Mouse (Mus musculus) ES-E14 (cell line): ENCODE results near the gene Tenm2. TPM values are rescaled to one million over a fixed set of nuclear protein-coding genes. Genes with fewer than 3 reads are reported as not detected.

ENCODE experiments used
- DNase-seq: peaks from one replicate; pipeline ENCODE4 v3.0.0-alpha.2; 2013; ENCODE audit warnings: low read depth, low spot score
- H3K27ac ChIP-seq: 2 replicates; pipeline ENCODE4 v1.5.1; 2012; ENCODE audit warnings: low read depth, mild to moderate bottlenecking, low read length, moderate library complexity, mixed read lengths; ENCODE audit not compliant: poor library complexity, insufficient read depth, severe bottlenecking
- H3K36me3 ChIP-seq: 2 replicates; pipeline ENCODE4 v1.6.1; 2012; ENCODE audit warnings: mild to moderate bottlenecking, low read length, moderate library complexity, mixed read lengths; ENCODE audit not compliant: control insufficient read depth, poor library complexity, insufficient read depth, severe bottlenecking
- H3K4me1 ChIP-seq, 2 experiments: fragments of 150-350 bp in 1 of 2; sonication (generic) in 1 of 2; 2 replicates each; pipeline ENCODE4 v1.6.1; 2012; ENCODE audit warnings: low read length in 2 of 2, mild to moderate bottlenecking in 1 of 2, mixed read lengths in 1 of 2; ENCODE audit not compliant: control insufficient read depth in 2 of 2, insufficient read depth in 2 of 2, poor library complexity in 1 of 2
- H3K4me3 ChIP-seq, 2 experiments: fragments of 150-350 bp in 1 of 2; sonication (generic) in 1 of 2; 2 replicates each; pipeline ENCODE4 v1.5.1; 2012; ENCODE audit warnings: low read length in 2 of 2, low read depth in 1 of 2, mild to moderate bottlenecking in 1 of 2, mixed read lengths in 1 of 2; ENCODE audit not compliant: insufficient read depth in 1 of 2, poor library complexity in 1 of 2, severe bottlenecking in 1 of 2
- H3K9ac ChIP-seq: 2 replicates; pipeline ENCODE4 v1.6.1; 2012; ENCODE audit warnings: low read depth, mild to moderate bottlenecking, low read length, mixed read lengths; ENCODE audit not compliant: poor library complexity, insufficient read depth, severe bottlenecking
- H3K9me3 ChIP-seq: fragments of 150-350 bp; sonication (generic); 2 replicates; pipeline ENCODE4 v1.6.1; 2012; ENCODE audit warnings: low read depth, mild to moderate bottlenecking, low read length; ENCODE audit not compliant: control insufficient read depth, insufficient read depth
- CHD2 ChIP-seq: IDR thresholded peaks from 2 replicates; pipeline ENCODE4 v1.6.1; 2014; ENCODE audit warnings: mild to moderate bottlenecking, low read depth, low read length, inconsistent platforms
- HCFC1 ChIP-seq: IDR thresholded peaks from 2 replicates; pipeline ENCODE4 v1.6.1; 2012; ENCODE audit warnings: low read length, inconsistent platforms, borderline replicate concordance; ENCODE audit not compliant: insufficient read depth
- MAFK ChIP-seq: IDR thresholded peaks from 2 replicates; pipeline ENCODE4 v1.6.1; 2014; ENCODE audit warnings: mild to moderate bottlenecking, low read depth, low read length, inconsistent platforms; ENCODE audit not compliant: insufficient read depth
- ZC3H11A ChIP-seq: IDR thresholded peaks from 2 replicates; pipeline ENCODE4 v1.6.1; 2012; ENCODE audit warnings: low read depth, mild to moderate bottlenecking, inconsistent platforms, low read length, borderline replicate concordance
- ZNF384 ChIP-seq: IDR thresholded peaks from 2 replicates; pipeline ENCODE4 v1.6.1; 2012; ENCODE audit warnings: low read depth, low read length, inconsistent platforms
- in situ Hi-C, 2 experiments: fragments of 600-800 bp; cut with MboI; formaldehyde crosslinking; loops; one replicate each; pipeline ENCODE4 v1.15.1; 2025; ENCODE audit warnings: low sequenced_read_pairs in 2 of 2, inconsistent platforms in 1 of 2; ENCODE audit not compliant: unreplicated experiment in 2 of 2
- total RNA-seq: library from RNA; depleted of rRNA; stranded (reverse); fragments of 300-350 nt; gene quantifications from 2 replicates; pipeline ENCODE4 v1.2.3, GENCODE M21; 2012

Gene Tenm2
- total RNA-seq, 1 experiment: 0.04 TPM

GRCm38 (mm10) chr11:36420047-36420446 lies 815.7 kb downstream of the Tenm2 start:
- Histone ChIP-seq H3K27ac (no peak overlapping the region), H3K4me1 (no peaks in the 10 kb centered on the region), H3K4me3 (no peak overlapping the region), H3K9me3 (no peaks in the 10 kb centered on the region), H3K9ac (no peak overlapping the region), H3K36me3 (no peaks in the 10 kb centered on the region)
- no peak for DNase-seq
- in situ Hi-C loops: no loop called here
- TF ChIP-seq ZNF384: no peak
- no peak for TF ChIP-seq HCFC1

DNA sequence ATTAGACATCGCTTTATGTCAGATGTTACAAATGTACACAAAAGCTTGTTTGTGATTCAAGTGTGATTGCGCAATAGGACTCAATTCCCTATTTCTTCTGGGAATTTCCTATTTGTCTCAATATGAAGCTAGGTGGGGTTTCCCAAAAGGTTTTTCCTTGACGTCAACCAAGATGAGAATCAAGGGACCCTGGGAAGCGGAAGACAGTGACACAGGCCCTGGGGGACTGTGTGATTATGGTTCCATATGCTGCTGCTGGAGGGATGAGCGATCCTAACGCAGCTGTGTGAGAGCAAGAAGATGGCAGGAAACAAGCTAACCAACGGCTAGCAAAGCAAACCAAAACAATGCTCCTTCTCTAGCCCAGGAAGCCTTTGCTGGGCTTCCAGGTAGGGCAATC lies 820.5 kb downstream of the Tenm2 start:
- DNase-seq: no peak
- Histone ChIP-seq H3K4me3 (no peak overlapping the region), H3K36me3 (no peaks in the 10 kb centered on the region), H3K27ac (no peak overlapping the region), H3K9me3 (no peaks in the 10 kb centered on the region), H3K9ac (no peak overlapping the region), H3K4me1 (no peaks in the 10 kb centered on the region)
- TF ChIP-seq ZNF384 (no peak), CHD2 (no peak), ZC3H11A (no peak), HCFC1 (no peak), MAFK (no peak)
- in situ Hi-C loops: no loop called here

- Histone ChIP-seq H3K4me3 (no peak overlapping the region), H3K27ac (no peak overlapping the region), H3K9me3 (no peaks in the 10 kb centered on the region), H3K9ac (no peak overlapping the region), H3K4me1 (no peaks in the 10 kb centered on the region), H3K36me3 (no peaks in the 10 kb centered on the region)
- no peak for DNase-seq
- in situ Hi-C loops: no loop called here
- TF ChIP-seq ZNF384: no peak
- TF ChIP-seq CHD2: no peak
- no peak for TF ChIP-seq MAFK
Measured at GRCm38 (mm10) chr11:36410881-36411280, 824.9 kb downstream of the Tenm2 start.

GRCm38 (mm10) chr11:36395803-36396710 lies 839.7 kb downstream of the Tenm2 start:
- peak; percentile 40 for DNase-seq
- no peaks in the 10 kb centered on the region for H3K9me3 ChIP-seq
- H3K36me3 ChIP-seq: no peaks in the 10 kb centered on the region
- no peak overlapping the region for H3K27ac ChIP-seq
- TF ChIP-seq HCFC1 (no peak), MAFK (no peak), ZNF384 (no peak), CHD2 (no peak), ZC3H11A (no peak)
- H3K4me3 ChIP-seq: no peak overlapping the region
- H3K9ac ChIP-seq: no peak overlapping the region
- in situ Hi-C loops: no loop called here
- H3K4me1 ChIP-seq: no peaks in the 10 kb centered on the region

DNA sequence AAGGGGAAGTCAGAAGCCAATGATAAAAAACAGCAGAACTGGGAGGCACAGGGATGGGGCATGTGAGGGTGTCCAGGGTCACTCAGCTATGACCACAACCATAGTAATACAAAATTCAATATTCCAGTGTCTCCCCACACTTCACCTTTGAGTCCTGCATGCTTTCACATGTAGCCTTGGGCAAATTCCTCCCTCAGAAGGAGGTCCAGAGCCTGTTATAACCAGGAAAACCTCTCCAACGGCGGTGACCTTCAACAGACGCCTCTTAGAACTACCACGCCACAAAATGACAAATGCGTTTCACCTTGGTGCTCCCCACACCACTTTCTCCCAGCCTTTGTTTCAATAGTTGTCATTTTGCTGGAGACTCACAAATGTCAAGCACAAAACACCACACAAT lies 851.1 kb downstream of the Tenm2 start:
- no peak for DNase-seq
- no peak overlapping the region for H3K9ac ChIP-seq
- no peak overlapping the region for H3K4me3 ChIP-seq
- no peaks in the 10 kb centered on the region for H3K4me1 ChIP-seq
- H3K36me3 ChIP-seq: no peaks in the 10 kb centered on the region
- no peak overlapping the region for H3K27ac ChIP-seq
- no peaks in the 10 kb centered on the region for H3K9me3 ChIP-seq
- in situ Hi-C loops: no loop called here
- TF ChIP-seq MAFK (no peak), ZNF384 (no peak), CHD2 (no peak), HCFC1 (no peak), ZC3H11A (no peak)
